Mouse (Mus musculus) liver, postnatal 0 days (tissue): ENCODE results near the gene Abca2. TPM values are rescaled to one million over a fixed set of nuclear protein-coding genes. Genes with fewer than 3 reads are reported as not detected.

Experiments
- ATAC-seq: fragments of 200-750 bp; cut with Nextera tagmentation; 2 replicates; pipeline ENCODE4 v1.8.0; 2017; ENCODE audit warnings: mild to moderate bottlenecking, moderate library complexity
- DNase-seq: peaks from one replicate; pipeline ENCODE4 v3.0.0-alpha.2; 2016
- H3K27ac ChIP-seq: fragments of 300-500 bp; sonication (generic); 2 replicates; pipeline ENCODE4 v1.5.1; 2014; ENCODE audit warnings: antibody characterized with exemption, moderate library complexity, mild to moderate bottlenecking, low read depth
- H3K27me3 ChIP-seq: fragments of 300-500 bp; sonication (generic); 2 replicates; pipeline ENCODE4 v1.6.1; 2014; ENCODE audit warnings: low read length, control low read depth, mixed read lengths; ENCODE audit not compliant: insufficient read depth
- H3K36me3 ChIP-seq: fragments of 300-500 bp; sonication (generic); replicated peaks from 2 replicates; pipeline ENCODE4 v1.6.1; 2014; ENCODE audit warnings: mild to moderate bottlenecking, control low read depth, low read length, moderate library complexity, mixed read lengths; ENCODE audit not compliant: insufficient read depth
- H3K4me1 ChIP-seq: fragments of 300-500 bp; sonication (generic); 2 replicates; pipeline ENCODE4 v1.6.1; 2014; ENCODE audit warnings: antibody characterized with exemption, mild to moderate bottlenecking, control low read depth; ENCODE audit not compliant: insufficient read depth
- H3K4me2 ChIP-seq: fragments of 300-500 bp; sonication (generic); 2 replicates; pipeline ENCODE4 v1.6.1; 2014; ENCODE audit warnings: low read depth, mild to moderate bottlenecking, low read length, moderate library complexity, mixed read lengths
- H3K4me3 ChIP-seq: fragments of 300-500 bp; sonication (generic); 2 replicates; pipeline ENCODE4 v1.5.1; 2014; ENCODE audit warnings: low read depth, low read length
- H3K9ac ChIP-seq: fragments of 300-500 bp; sonication (generic); replicated peaks from 2 replicates; pipeline ENCODE4 v1.6.1; 2014; ENCODE audit warnings: mild to moderate bottlenecking, moderate library complexity
- H3K9me3 ChIP-seq: fragments of 300-500 bp; sonication (generic); 2 replicates; pipeline ENCODE4 v1.6.1; 2016; ENCODE audit warnings: mild to moderate bottlenecking, control low read depth, low read length, mixed read lengths
- CTCF ChIP-seq: sonication (generic); IDR thresholded peaks from 2 replicates; pipeline ENCODE4 v1.5.1; 2016; ENCODE audit warnings: antibody characterized with exemption, low read depth
- EP300 ChIP-seq: IDR thresholded peaks from 2 replicates; pipeline ENCODE4 v1.6.1; 2016; ENCODE audit warnings: antibody characterized with exemption, low read depth, mild to moderate bottlenecking
- WGBS: fragments of 180-500 bp; shearing (Covaris S2); extraction: QIAGEN DNeasy Blood & Tissue Kit; methylation state at CpG from one replicate; pipeline ENCODE4 v1.1.7; 2014; ENCODE audit not compliant: insufficient replicate concordance; 5-methylcytosine and 5-hydroxymethylcytosine counted together
- polyA plus RNA-seq: library from polyadenylated mRNA; unstranded; fragments of >200 nt; fragmentation: Nextera tagmentation; extraction: Ambion mirVana; gene quantifications from 2 replicates; pipeline ENCODE4 v1.2.1, GENCODE M21; 2015

Gene Abca2
- polyA plus RNA-seq, 1 experiment from 2014 or later, result 0.87 TPM

DNA sequence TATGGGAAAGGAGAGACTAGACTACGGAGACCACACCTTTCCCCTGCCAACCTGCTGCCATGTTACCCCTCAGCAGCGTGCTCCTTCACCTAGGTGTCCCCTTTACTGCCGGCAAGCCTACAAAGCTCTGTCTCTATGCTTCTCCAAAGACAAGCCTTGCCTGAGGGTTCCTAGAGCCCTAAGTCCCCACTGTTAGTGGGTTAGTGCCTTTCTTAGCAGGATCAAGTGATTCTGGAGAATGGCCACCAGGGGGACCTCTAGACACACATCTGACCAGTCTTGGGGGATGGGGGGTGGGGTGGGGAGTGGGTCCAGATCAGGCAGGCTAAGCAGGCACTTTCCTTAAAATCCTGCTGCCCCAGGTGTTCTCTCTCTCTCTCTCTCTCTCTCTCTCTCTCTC, 6.6 kb upstream of the Abca2 start:
- no peak overlapping the region for H3K4me2 ChIP-seq
- H3K27me3 ChIP-seq, result peaks cover 3% of the 10 kb centered on the region; the same call in 1 of the 2 replicates
- 21% methylated on average over 3 of the region's 3 CpGs for WGBS
- TF ChIP-seq CTCF (peak; percentile 80), EP300 (no peak)
- no peak overlapping the region for H3K4me3 ChIP-seq
- H3K4me1 ChIP-seq, result 0 out of 2 replicates have a peak, but pooled peaks cover 3% of the 10 kb centered on the region
- H3K9ac ChIP-seq, result no peak overlapping the region
- DNase-seq, result peak; percentile 67
- no peaks in the 10 kb centered on the region for H3K9me3 ChIP-seq
- ATAC-seq, result peak; percentile 50
- no peaks in the 10 kb centered on the region for H3K36me3 ChIP-seq
- H3K27ac ChIP-seq, result no peak overlapping the region

DNA sequence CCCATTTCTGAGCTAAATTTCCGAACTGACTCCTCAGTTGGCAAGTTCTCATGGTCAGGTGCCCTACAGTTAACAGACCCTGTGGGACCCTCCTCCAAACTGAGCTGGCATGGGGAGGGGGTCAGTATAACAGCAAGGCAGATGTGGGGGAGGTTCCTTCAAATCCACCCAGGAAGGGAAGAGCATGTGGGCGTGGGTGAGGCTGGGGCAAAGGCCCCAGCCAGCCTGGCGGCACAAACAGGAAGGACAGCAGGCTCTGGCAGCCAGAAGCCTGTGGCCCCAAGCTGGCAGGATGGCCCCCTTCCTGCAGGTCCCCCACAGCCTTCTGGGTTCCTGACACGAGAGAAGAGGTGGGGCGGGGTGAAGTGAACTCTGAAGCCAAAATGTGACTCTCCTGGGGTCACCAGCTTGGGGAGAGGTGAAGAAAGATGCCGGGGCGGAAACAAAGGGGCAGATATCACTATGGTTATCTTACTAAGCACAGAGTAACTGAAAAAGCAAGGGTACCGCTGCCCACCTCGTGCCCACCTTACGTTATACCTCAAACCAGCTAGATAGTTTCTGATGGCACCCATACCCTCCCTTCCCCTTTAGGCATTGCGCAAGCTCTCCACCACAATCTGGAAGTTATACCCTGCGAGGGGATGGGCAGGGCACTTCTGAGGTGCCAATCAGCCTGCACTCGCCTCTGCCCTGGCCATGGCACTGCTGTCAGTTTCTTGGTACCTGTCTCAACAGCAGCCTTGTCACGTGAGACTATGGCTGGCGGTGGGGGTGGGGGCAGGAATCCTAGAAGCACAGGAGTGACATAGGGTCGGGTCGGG, 5.7 kb upstream of the Abca2 start, which contains the start of gene Fut7:
Gene Fut7 (plus strand): TSS at position 681 of the 824 bp plus-strand sequence.
- Histone ChIP-seq H3K4me1 (0 out of 2 replicates have a peak, but pooled peaks cover 3% of the 10 kb centered on the region), H3K4me2 (peak within 1 kb of the TSS; percentile 29), H3K27ac (peak within 1 kb of the TSS; percentile 69), H3K27me3 (peaks cover 3% of the 10 kb centered on the region; the same call in 1 of the 2 replicates), H3K4me3 (no peak within 1 kb of the TSS), H3K9me3 (no peaks in the 10 kb centered on the region), H3K9ac (no peak within 1 kb of the TSS), H3K36me3 (no peaks in the 10 kb centered on the region)
- peak; percentile 59 for DNase-seq
- TF ChIP-seq EP300 (no peak), CTCF (no peak)
- WGBS, result 19% methylated on average over 17 of the region's 17 CpGs
- ATAC-seq, result peak; percentile 54

DNA sequence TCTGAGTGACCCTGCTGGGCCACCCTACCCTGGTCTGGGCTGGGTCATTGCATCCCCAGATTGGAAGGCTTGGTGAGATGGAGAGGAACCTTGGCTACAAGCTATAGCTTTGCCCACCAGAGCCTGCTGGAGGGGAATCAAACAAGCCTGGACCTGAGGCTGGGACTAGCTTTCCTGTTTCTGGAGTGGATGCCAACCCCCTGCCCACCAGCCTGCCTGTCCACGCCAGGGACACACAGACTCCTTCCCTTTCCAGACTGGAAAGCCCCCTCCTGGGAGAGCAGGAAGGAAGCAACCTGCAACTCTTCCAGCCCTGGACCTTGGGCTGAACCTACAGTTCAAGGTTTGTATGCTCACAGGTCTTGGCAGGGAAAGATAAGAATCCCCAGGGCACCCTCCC, 4.9 kb upstream of the Abca2 start:
- TF ChIP-seq CTCF (no peak), EP300 (no peak)

DNA sequence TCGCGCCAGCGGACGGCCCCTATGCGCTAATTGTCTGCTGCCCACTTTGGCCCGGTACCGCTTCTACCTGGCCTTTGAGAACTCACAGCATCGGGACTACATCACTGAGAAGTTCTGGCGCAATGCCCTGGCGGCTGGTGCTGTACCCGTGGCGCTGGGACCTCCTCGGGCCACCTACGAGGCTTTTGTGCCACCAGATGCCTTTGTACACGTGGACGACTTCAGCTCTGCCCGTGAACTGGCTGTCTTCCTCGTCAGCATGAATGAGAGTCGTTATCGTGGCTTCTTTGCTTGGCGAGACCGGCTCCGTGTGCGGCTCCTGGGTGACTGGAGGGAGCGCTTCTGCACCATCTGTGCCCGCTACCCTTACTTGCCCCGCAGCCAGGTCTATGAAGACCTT, 3.0 kb upstream of the Abca2 start:
- TF ChIP-seq EP300 (no peak), CTCF (no peak)
- Histone ChIP-seq H3K27me3 (peaks cover 3% of the 10 kb centered on the region; the same call in 1 of the 2 replicates), H3K27ac (no peak overlapping the region), H3K36me3 (no peaks in the 10 kb centered on the region), H3K9ac (no peak overlapping the region), H3K9me3 (no peaks in the 10 kb centered on the region), H3K4me1 (peaks cover 12% of the 10 kb centered on the region; the same call in 1 of the 2 replicates), H3K4me3 (no peak overlapping the region), H3K4me2 (no peak overlapping the region)
- 67% methylated on average over 27 of the region's 27 CpGs for WGBS
- ATAC-seq (no peak), DNase-seq (no peak)

More for the DNA sequence above, 4.9 kb upstream of the Abca2 start:
- Histone ChIP-seq H3K9me3 (no peaks in the 10 kb centered on the region), H3K4me2 (peak overlapping the region; percentile 29; the same call in 1 of the 2 replicates), H3K36me3 (no peaks in the 10 kb centered on the region), H3K4me1 (0 out of 2 replicates have a peak, but pooled peaks cover 6% of the 10 kb centered on the region), H3K27me3 (peaks cover 3% of the 10 kb centered on the region; the same call in 1 of the 2 replicates), H3K4me3 (no peak overlapping the region), H3K9ac (no peak overlapping the region), H3K27ac (peak overlapping the region; percentile 39)
- no peak for DNase-seq
- 50% methylated on average over 1 of the region's 1 CpGs for WGBS
- no peak for ATAC-seq

DNA sequence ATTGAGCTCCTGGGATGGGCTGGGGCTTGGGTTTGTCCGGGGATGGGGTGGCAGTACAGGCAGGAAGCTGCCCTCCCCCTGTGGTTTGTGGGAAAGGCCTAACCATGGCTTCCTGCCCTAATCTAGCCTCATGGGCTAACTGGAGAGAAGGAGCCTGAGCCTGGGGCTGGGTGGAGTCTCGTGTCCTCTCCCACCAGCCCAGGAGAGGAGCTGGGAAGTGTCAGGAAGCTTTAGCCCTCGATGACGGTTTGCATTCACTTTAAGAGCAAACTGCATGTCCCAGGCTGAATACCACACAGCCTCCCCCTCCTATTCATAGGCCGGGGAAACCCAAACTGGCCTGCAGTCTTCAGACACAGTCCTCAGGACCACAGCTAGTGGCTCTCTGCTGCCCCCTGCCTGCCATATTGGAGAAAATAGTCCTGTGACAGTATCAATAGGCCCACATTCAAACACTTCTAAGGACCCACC, 1.7 kb upstream of the Abca2 start:
- H3K4me1 ChIP-seq, result peaks cover 12% of the 10 kb centered on the region; the same call in 1 of the 2 replicates
- H3K4me3 ChIP-seq, result no peak overlapping the region
- no peak overlapping the region; the same call in 1 of the 2 replicates for H3K27ac ChIP-seq
- ATAC-seq (peak; percentile 11; the same call in 1 of the 2 replicates), DNase-seq (peak; percentile 85)
- TF ChIP-seq EP300, result no peak
- peak; percentile 95 for TF ChIP-seq CTCF
- peaks cover 3% of the 10 kb centered on the region; the same call in 1 of the 2 replicates for H3K27me3 ChIP-seq
- H3K9ac ChIP-seq, result no peak overlapping the region
- H3K9me3 ChIP-seq, result no peaks in the 10 kb centered on the region
- 9% methylated on average over 5 of the region's 5 CpGs for WGBS
- no peak overlapping the region for H3K4me2 ChIP-seq
- no peaks in the 10 kb centered on the region for H3K36me3 ChIP-seq

DNA sequence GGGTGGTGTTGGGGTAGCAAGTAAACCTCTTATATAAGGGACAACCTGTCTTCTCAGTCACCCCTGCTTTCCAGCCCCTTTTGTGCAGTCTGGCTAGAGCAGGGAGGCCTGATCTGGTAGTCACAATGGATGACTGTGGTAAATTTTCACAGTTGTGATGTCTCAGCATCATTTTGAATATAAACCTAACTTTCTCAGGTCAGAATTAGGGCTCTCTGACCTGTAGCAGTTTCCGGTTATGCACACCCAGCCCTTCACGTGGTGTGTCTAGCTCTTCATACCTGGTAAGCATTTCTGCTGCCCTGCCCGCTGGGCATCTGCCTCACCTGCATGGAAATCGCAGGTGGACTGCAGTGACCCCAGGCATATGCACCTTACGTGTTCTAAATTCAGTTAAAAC, 1.2 kb upstream of the Abca2 start:
- TF ChIP-seq CTCF (no peak), EP300 (no peak)
- Histone ChIP-seq H3K27ac (no peak overlapping the region), H3K36me3 (no peaks in the 10 kb centered on the region), H3K4me2 (no peak overlapping the region), H3K9me3 (no peaks in the 10 kb centered on the region), H3K4me1 (peaks cover 12% of the 10 kb centered on the region; the same call in 1 of the 2 replicates), H3K9ac (no peak overlapping the region), H3K27me3 (peaks cover 3% of the 10 kb centered on the region; the same call in 1 of the 2 replicates), H3K4me3 (no peak overlapping the region)
- WGBS, result 82% methylated on average over 5 of the region's 5 CpGs
- ATAC-seq (no peak), DNase-seq (no peak)
